Mouse (Mus musculus) activated CD4-positive, CD25-positive, alpha-beta regulatory T cell, adult 9 weeks (primary cell): ENCODE results near the gene Yy1. TPM values are rescaled to one million over a fixed set of nuclear protein-coding genes. Genes with fewer than 3 reads are reported as not detected.

Experiments used
- polyA plus RNA-seq: library from polyadenylated mRNA; unstranded; fragments of 100-300 nt; shearing (Covaris generic); gene quantifications from one replicate; pipeline ENCODE4 v1.2.1, GENCODE M21; 2017

The Yy1 gene
- 7.1 TPM for polyA plus RNA-seq

DNA sequence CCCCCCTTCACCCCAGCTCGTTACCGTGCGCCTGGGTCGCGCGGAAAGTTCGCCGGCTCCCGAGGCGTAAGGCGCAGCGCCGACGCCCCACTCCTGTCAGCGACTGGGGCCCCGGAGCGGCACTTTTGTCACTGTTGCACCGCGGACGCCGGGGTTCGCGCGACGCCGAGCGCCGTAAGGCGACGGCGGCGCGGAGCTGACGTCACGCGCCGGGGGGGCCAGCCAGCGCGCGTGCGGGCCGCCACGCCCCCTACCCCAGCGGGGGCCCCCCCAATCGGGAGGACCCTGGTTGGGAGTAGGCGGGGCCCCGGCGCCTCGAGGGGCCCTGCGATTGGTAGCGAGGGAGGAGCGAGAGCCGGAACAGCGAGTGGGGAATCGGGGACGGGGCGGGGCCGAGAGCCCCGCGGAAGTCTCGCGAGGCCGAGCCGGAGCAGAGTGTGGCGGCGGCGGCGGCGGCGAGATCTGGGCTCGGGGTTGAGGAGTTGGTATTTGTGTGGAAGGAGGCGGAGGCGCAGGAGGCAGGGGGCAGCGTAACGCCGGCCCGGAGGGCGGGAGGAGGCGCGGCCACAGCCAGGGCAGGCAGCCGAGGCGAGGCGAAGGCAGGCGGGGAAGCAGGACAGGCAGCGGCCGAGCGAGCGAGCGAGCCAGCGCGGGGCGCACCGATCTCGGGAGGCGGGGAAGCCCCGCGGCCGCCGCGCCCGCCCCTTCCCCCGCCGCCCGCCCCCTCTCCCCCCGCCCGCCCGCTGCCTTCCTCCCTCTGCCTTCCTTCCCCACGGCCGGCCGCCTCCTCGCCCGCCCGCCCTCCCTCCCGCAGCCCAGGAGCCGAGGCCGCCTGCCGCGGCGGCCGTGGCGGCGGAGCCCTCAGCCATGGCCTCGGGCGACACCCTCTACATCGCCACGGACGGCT lies at the start of gene Yy1:
Gene Yy1 (plus strand): TSS at position 428 of the 907 bp plus-strand sequence.

DNA sequence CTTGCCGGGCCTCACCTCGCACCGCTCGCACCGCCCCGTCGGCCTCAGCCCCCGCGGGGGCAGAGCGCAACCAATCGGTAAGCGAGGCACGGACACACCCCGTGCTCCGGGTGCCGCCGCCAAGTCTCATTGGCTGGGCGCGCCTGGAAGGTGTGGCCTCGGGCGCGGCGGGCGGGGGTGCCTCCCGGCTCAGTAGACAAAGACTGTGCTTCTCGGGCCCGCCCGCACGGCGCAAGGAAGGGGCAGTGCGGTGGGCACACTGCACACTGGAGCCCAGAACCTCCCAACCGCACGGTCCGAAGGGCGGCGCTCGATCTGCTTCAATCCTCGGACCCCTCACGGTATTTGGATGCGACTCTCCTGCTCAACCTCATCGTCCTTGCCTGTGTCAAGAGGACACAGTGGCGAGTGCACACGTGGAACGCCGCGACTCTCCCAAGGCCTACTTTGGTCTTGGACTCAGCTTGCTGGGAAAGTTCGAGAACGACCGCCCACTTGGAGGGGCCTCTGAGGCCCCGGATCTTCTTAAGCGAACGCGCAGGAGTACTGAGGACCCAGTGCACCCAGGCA lies 43.2 kb downstream of the Yy1 start, which contains the start of the genes Slc25a29 and Slc25a47:
Gene Slc25a29 (minus strand): TSS at position 44 of the 570 bp plus-strand sequence.
Gene Slc25a47 (plus strand): TSS at position 207 of the 570 bp plus-strand sequence.

Other genes starting within 250 kb of the Yy1 start
- 539 TPM for gene Evl, start 238.3 kb upstream of the Yy1 start, polyA plus RNA-seq
- gene Degs2, start 90.7 kb upstream of the Yy1 start, polyA plus RNA-seq: 3.9 TPM
- 7.8 TPM for gene Slc25a29, start 42.9 kb downstream of the Yy1 start, polyA plus RNA-seq
- 0.99 TPM for gene Slc25a47, start 43.1 kb downstream of the Yy1 start, polyA plus RNA-seq
- 9.2 TPM for gene Wdr25, start 100.7 kb downstream of the Yy1 start, polyA plus RNA-seq
- gene Wars, start 101.2 kb downstream of the Yy1 start, polyA plus RNA-seq: 109 TPM